Comparison of ENCODE assay signal across 9 mouse cellular contexts in genomic region chr4:131836351-131836881, GRCm38 (mm10). TPM values are rescaled to one million over a fixed set of nuclear protein-coding genes. Genes with fewer than 3 reads are reported as not detected.
A peak's percentile ranks its signal among the peaks of the same experiment; 100 is the strongest.
DNase-seq lines count a peak whose midpoint lies in the region; ATAC-seq lines count a peak whose summit lies in the region.
"Had no signal": no experiment of that assay in that cellular context is flagged by ENCODE, and none has a peak within 500 bp of the region (broad histone marks: within the 10 kb centered on the region; RNA-seq: fewer than 3 reads in every experiment).

No protein-coding gene starts in this region.

- H3K36me3 ChIP-seq in heart, embryonic 12.5 days, result no peaks in the 10 kb centered on the region
- no peaks in the 10 kb centered on the region for H3K36me3 ChIP-seq in kidney, embryonic 16.5 days (ENCODE audit: insufficient read depth, low read length)

- intact Hi-C loops in left cerebral cortex, postnatal 4 days (cut with DNase I), result loop anchor here (5.0 to 10.0 kb wide), 3 partner anchors 112 to 584 kb away; no protein-coding TSS in a partner anchor

- H3K9ac ChIP-seq in heart, embryonic 12.5 days, result peak overlapping the region; percentile 71
- H3K9ac ChIP-seq in kidney, embryonic 16.5 days (replicated peaks; ENCODE audit: low read length), result peak overlapping the region; percentile 81

- no peaks in the 10 kb centered on the region for H3K9me3 ChIP-seq in heart, embryonic 12.5 days (replicated peaks)
- no peaks in the 10 kb centered on the region for H3K9me3 ChIP-seq in kidney, embryonic 16.5 days (ENCODE audit: low read length)

- ATAC-seq in heart, embryonic 12.5 days (ENCODE audit: insufficient number of reproducible peaks, low FRiP score), result no peak
- ATAC-seq in kidney, embryonic 16.5 days (ENCODE audit: low FRiP score, low TSS enrichment), result peak; percentile 24

- DNase-seq in left cerebral cortex, postnatal 4 days, result peak; percentile 23
- no peak for DNase-seq in left cerebral cortex, adult 8-10 months (ENCODE audit: low spot score in 2 of 2)
- peak; percentile 57 for DNase-seq in embryo, embryonic 10.5 days (ENCODE audit: low spot score)
- DNase-seq in lung, postnatal 25 days (ENCODE audit: low spot score), result peak; percentile 32
- peak; percentile 70 for DNase-seq in urinary bladder, adult 2 months (ENCODE audit: low spot score)
- no peak for DNase-seq in thymus, postnatal 0 days (ENCODE audit: low spot score)

- H3K4me2 ChIP-seq in heart, embryonic 12.5 days, result peak overlapping the region; percentile 93
- peak overlapping the region; percentile 88 for H3K4me2 ChIP-seq in kidney, embryonic 16.5 days (replicated peaks; ENCODE audit: low read depth, low read length)

- no peak overlapping the region for H3K27ac ChIP-seq in heart, embryonic 12.5 days (ENCODE audit: poor library complexity, severe bottlenecking)
- no peak overlapping the region for H3K27ac ChIP-seq in kidney, embryonic 16.5 days (ENCODE audit: low read length)

- H3K4me1 ChIP-seq in heart, embryonic 12.5 days (replicated peaks), result peaks cover 16% of the 10 kb centered on the region
- H3K4me1 ChIP-seq in kidney, embryonic 16.5 days (ENCODE audit: insufficient read depth, low read length), result peaks cover 18% of the 10 kb centered on the region

- WGBS in heart, embryonic 12.5 days, result 2% methylated on average over 34 of the region's 39 CpGs
- under 1% methylated on average over 39 of the region's 39 CpGs for WGBS in kidney, embryonic 16.5 days

- peak overlapping the region; percentile 60 for H3K4me3 ChIP-seq in heart, embryonic 12.5 days
- H3K4me3 ChIP-seq in kidney, embryonic 16.5 days (ENCODE audit: low read length), result peak overlapping the region; percentile 70

- peaks cover 61% of the 10 kb centered on the region for H3K27me3 ChIP-seq in heart, embryonic 12.5 days (replicated peaks)
- peaks cover 6% of the 10 kb centered on the region for H3K27me3 ChIP-seq in kidney, embryonic 16.5 days (ENCODE audit: insufficient read depth, low read length)

RNA-seq across cellular contexts. Expression of gene Ptpru, which starts 1.7 kb away (rescaled TPM):
- total RNA-seq in left cerebral cortex, postnatal 4 days (2021), result 10 to 100 TPM; 44.0 to 54.1 TPM
- total RNA-seq in left cerebral cortex, adult 8-10 months (2022), result 10 to 100 TPM; 33.5 to 45.1 (median 43.5) TPM
- 1.8 and 2.5 TPM in 2 replicates for polyA plus RNA-seq in heart, embryonic 12.5 days (2016; fragmentation: Nextera tagmentation; extraction: Ambion mirVana)
- polyA plus RNA-seq in kidney, embryonic 16.5 days (2015; fragmentation: Nextera tagmentation; extraction: Ambion mirVana), result 33.5 and 37.0 TPM in 2 replicates
- 73.3 and 73.6 TPM in 2 replicates for polyA plus RNA-seq in urinary bladder, adult 2 months (2012; rRNA removed)
- 0.27 and 0.74 TPM in 2 replicates for polyA plus RNA-seq in thymus, postnatal 0 days (2015; fragmentation: Nextera tagmentation; extraction: Ambion mirVana)
- total RNA-seq: neutrophil, adult 5-6 weeks had no signal

RNA-seq across cellular contexts. Expression of gene Mecr, which starts 6.9 kb away (rescaled TPM):
- 10 to 100 TPM; 36.9 to 38.2 TPM for total RNA-seq in left cerebral cortex, postnatal 4 days (2021)
- total RNA-seq in left cerebral cortex, adult 8-10 months (2022), result 10 to 100 TPM; 26.4 to 33.9 (median 31.3) TPM
- polyA plus RNA-seq in heart, embryonic 12.5 days (2016; fragmentation: Nextera tagmentation; extraction: Ambion mirVana), result 33.9 and 35.7 TPM in 2 replicates
- polyA plus RNA-seq in kidney, embryonic 16.5 days (2015; fragmentation: Nextera tagmentation; extraction: Ambion mirVana), result 53.8 and 55.4 TPM in 2 replicates
- polyA plus RNA-seq in urinary bladder, adult 2 months (2012; rRNA removed), result 33.9 and 39.6 TPM in 2 replicates
- 36.9 and 40.5 TPM in 2 replicates for polyA plus RNA-seq in thymus, postnatal 0 days (2015; fragmentation: Nextera tagmentation; extraction: Ambion mirVana)

RNA-seq across cellular contexts. Expression of gene Srsf4, which starts 37.0 kb away (rescaled TPM):
- total RNA-seq in left cerebral cortex, postnatal 4 days (2021), result 10 to 100 TPM; 87.7 to 90.4 TPM
- 10 to 100 TPM; 59.8 to 68.7 (median 65.7) TPM for total RNA-seq in left cerebral cortex, adult 8-10 months (2022)
- 86.1 and 87.1 TPM in 2 replicates for polyA plus RNA-seq in heart, embryonic 12.5 days (2016; fragmentation: Nextera tagmentation; extraction: Ambion mirVana)
- polyA plus RNA-seq in kidney, embryonic 16.5 days (2015; fragmentation: Nextera tagmentation; extraction: Ambion mirVana), result 107 and 108 TPM in 2 replicates
- 48.1 and 60.6 TPM in 2 replicates for polyA plus RNA-seq in urinary bladder, adult 2 months (2012; rRNA removed)
- polyA plus RNA-seq in thymus, postnatal 0 days (2015; fragmentation: Nextera tagmentation; extraction: Ambion mirVana), result 119 and 123 TPM in 2 replicates

Comparison
In these comparisons a context has a peak if more than half of its experiments do, and no peak if none do; other contexts are left out.
1. DNase-seq: peak in left cerebral cortex, postnatal 4 days (single experiment), embryo, embryonic 10.5 days (single experiment), lung, postnatal 25 days (single experiment) and urinary bladder, adult 2 months (single experiment); none in left cerebral cortex, adult 8-10 months (0 of 2) and thymus, postnatal 0 days (single experiment).